Mouse (Mus musculus) CH12.LX (cell line): Measurements from ENCODE around the gene Proca1. TPM values are rescaled to one million over a fixed set of nuclear protein-coding genes. Genes with fewer than 3 reads are reported as not detected.
"Not testable (repeated sequence)": the region's sequence is repeated elsewhere in the genome, so short reads cannot be mapped to it uniquely, and the experiment has no call there.

Experiments used
- DNase-seq: peaks from one replicate; pipeline ENCODE4 v3.0.0-alpha.2; 2013; ENCODE audit errors: extremely low read depth
- H3K27ac ChIP-seq: 2 replicates; pipeline ENCODE4 v1.5.1; 2012; ENCODE audit warnings: low read depth, mild to moderate bottlenecking, control low read depth, moderate library complexity; ENCODE audit not compliant: insufficient read depth
- H3K27me3 ChIP-seq: replicated peaks from 2 replicates; pipeline ENCODE3; 2012; ENCODE audit warnings: inconsistent platforms
- H3K36me3 ChIP-seq, 2 experiments: replicated peaks in 1 of 2; 2 replicates each; pipeline versions ENCODE3 to v1.6.1; 2012; ENCODE audit warnings: inconsistent platforms in 1 of 2, low read length in 1 of 2, mild to moderate bottlenecking in 1 of 2, mixed read lengths in 1 of 2, moderate library complexity in 1 of 2; ENCODE audit not compliant: control insufficient read depth in 1 of 2, insufficient read depth in 1 of 2
- H3K4me1 ChIP-seq, 2 experiments: 2 replicates each; pipeline ENCODE4 v1.6.1; 2012; ENCODE audit warnings: inconsistent platforms in 1 of 2, moderate library complexity in 1 of 2; ENCODE audit not compliant: insufficient read depth in 2 of 2, control insufficient read depth in 1 of 2
- H3K4me2 ChIP-seq: 2 replicates; pipeline ENCODE4 v1.6.1; 2012; ENCODE audit warnings: low read depth, mild to moderate bottlenecking, control low read depth; ENCODE audit not compliant: poor library complexity, insufficient read depth, severe bottlenecking
- H3K4me3 ChIP-seq, 3 experiments: fragments of 150-350 bp in 1 of 3; sonication (generic) in 1 of 3; replicated peaks in 1 of 3; 2 replicates each; pipeline versions ENCODE3 to v1.5.1; 2011 to 2012; ENCODE audit warnings: low read depth in 2 of 3, low read length in 2 of 3, mild to moderate bottlenecking in 2 of 3, moderate library complexity in 2 of 3, control low read depth in 1 of 3, improper control_type of control experiment in 1 of 3, inconsistent platforms in 1 of 3, mixed read lengths in 1 of 3; ENCODE audit not compliant: poor library complexity in 1 of 3
- H3K79me2 ChIP-seq: replicated peaks from 2 replicates; pipeline ENCODE4 v1.6.1; 2012; ENCODE audit warnings: mild to moderate bottlenecking, moderate library complexity; ENCODE audit not compliant: control insufficient read depth, poor library complexity, insufficient read depth, severe bottlenecking; ENCODE audit errors: extremely low read depth
- H3K9ac ChIP-seq: 2 replicates; pipeline ENCODE4 v1.6.1; 2012; ENCODE audit warnings: low read depth, mild to moderate bottlenecking, control low read depth, moderate library complexity; ENCODE audit not compliant: insufficient read depth
- H3K9me3 ChIP-seq: replicated peaks from 2 replicates; pipeline ENCODE3; 2012; ENCODE audit warnings: low read length, inconsistent platforms, mixed read lengths
- CHD1 ChIP-seq: IDR thresholded peaks from 2 replicates; pipeline ENCODE4 v1.6.1; 2012; ENCODE audit warnings: low read depth, low read length, improper control_type of control experiment, inconsistent platforms
- E2F4 ChIP-seq: IDR thresholded peaks from 2 replicates; pipeline ENCODE4 v1.6.1; 2011; ENCODE audit warnings: low read depth, low read length, improper control_type of control experiment; ENCODE audit not compliant: insufficient replicate concordance
- JUND ChIP-seq: conservative IDR thresholded peaks from 2 replicates; pipeline ENCODE4 v1.6.1; 2011; ENCODE audit warnings: low read depth, low read length, improper control_type of control experiment
- MEF2A ChIP-seq: IDR thresholded peaks from 2 replicates; pipeline ENCODE4 v1.6.1; 2014; ENCODE audit warnings: low read depth, mild to moderate bottlenecking, inconsistent platforms, low read length, improper control_type of control experiment, borderline replicate concordance
- TBP ChIP-seq: conservative IDR thresholded peaks from 2 replicates; pipeline ENCODE4 v1.6.1; 2011; ENCODE audit warnings: low read depth, low read length, improper control_type of control experiment
- USF2 ChIP-seq: conservative IDR thresholded peaks from 2 replicates; pipeline ENCODE4 v1.6.1; 2011; ENCODE audit warnings: low read depth, low read length, improper control_type of control experiment
- dilution Hi-C: fragments of 300-500 bp; cut with MboI; formaldehyde crosslinking; loops from 2 replicates; pipeline ENCODE4 v1.14.3; 2020; ENCODE audit warnings: low sequenced_read_pairs; ENCODE audit not compliant: extremely low pct_unique_long_range_greater_than_20kb, extremely low pct_ligation_motif_present
- in situ Hi-C: fragments of 300-500 bp; cut with MboI; formaldehyde crosslinking; loops from 3 replicates; pipeline ENCODE4 v1.14.3; 2019; ENCODE audit warnings: low sequenced_read_pairs, low pct_ligation_motif_present, low pct_unique_long_range_greater_than_20kb, mixed read lengths
- polyA plus RNA-seq: library from polyadenylated mRNA; unstranded; fragments of >175 nt; gene quantifications from 2 replicates; pipeline ENCODE4 v1.2.1, GENCODE M21; 2012; ENCODE audit warnings: low read depth; ENCODE audit not compliant: insufficient read length
- total RNA-seq, 2 experiments: library from RNA; depleted of rRNA; stranded (reverse); fragments of 300-350 nt in 1 of 2; fragments of >200 nt in 1 of 2; gene quantifications; 2 replicates each; pipeline ENCODE4 v1.2.3; 2012 to 2014

Gene Proca1
- total and polyA plus RNA-seq, 3 experiments = 0.40 TPM; not detected in 2

GRCm38 (mm10) chr11:78183884-78184514 lies 9.2 kb upstream of the Proca1 start (continued):
- TF ChIP-seq E2F4 (no peak), USF2 (0 out of 2 replicates have a peak, but pooled peaks have one; percentile 12), JUND (peak; percentile 90)

- peak; percentile 71; the same call in 1 of the 2 replicates for TF ChIP-seq TBP
- TF ChIP-seq, all 38 proteins: peak for 1; not testable (repeated sequence) for 37
- H3K9me3 ChIP-seq, H3K9ac ChIP-seq, DNase-seq, dilution Hi-C loops, H3K27ac ChIP-seq, H3K27me3 ChIP-seq, H3K4me3 ChIP-seq, H3K4me2 ChIP-seq: not testable (repeated sequence)
- Histone ChIP-seq H3K4me1 (peaks cover 13 to 31% of the 10 kb centered on the region in 2 experiments), H3K36me3 (peaks cover 21 to 29% of the 10 kb centered on the region in 2 experiments), H3K79me2 (peaks cover 34% of the 10 kb centered on the region)
- in situ Hi-C loops = loop anchor here (5.0 kb wide), 1 partner anchor 48 kb away; no protein-coding TSS in a partner anchor
Measured at GRCm38 (mm10) chr11:78184702-78185101, 8.5 kb upstream of the Proca1 start.

- H3K27me3 ChIP-seq = peaks cover 16% of the 10 kb centered on the region
- H3K27ac ChIP-seq = no peak within 1 kb of the TSS
- no peaks in the 10 kb centered on the region for H3K79me2 ChIP-seq
- in situ Hi-C loops = loop anchor here (5.0 kb wide), 1 partner anchor 44 kb away; no protein-coding TSS in a partner anchor
- H3K4me2 ChIP-seq = no peak within 1 kb of the TSS
- H3K4me1 ChIP-seq = peaks cover 0 to 7% of the 10 kb centered on the region in 2 experiments; a peak in 1 of 4 replicates
- peaks cover 8% of the 10 kb centered on the region for H3K9me3 ChIP-seq
- H3K9ac ChIP-seq = no peak within 1 kb of the TSS
- dilution Hi-C loops = no loop called here
- TF ChIP-seq MEF2A (no peak), CHD1 (no peak)
- H3K4me3 ChIP-seq = no peak within 1 kb of the TSS
- no peak for DNase-seq
- no peaks in the 10 kb centered on the region for H3K36me3 ChIP-seq
Measured at GRCm38 (mm10) chr11:78188331-78189233, 4.6 kb upstream of the Proca1 start, which contains the start of gene Rab34. Gene Rab34 (plus strand): TSS chr11:78188430.
